Comparison of ENCODE assay signal across 12 mouse cellular contexts in genomic region chr2:108032301-108033013, GRCm38 (mm10).
A peak's percentile ranks its signal among the peaks of the same experiment; 100 is the strongest.
DNase-seq lines count a peak whose midpoint lies in the region; ATAC-seq and TF ChIP-seq lines count a peak whose summit lies in the region.
"Had no signal": no experiment of that assay in that cellular context is flagged by ENCODE, and none has a peak within 500 bp of the region (broad histone marks: within the 10 kb centered on the region; RNA-seq: fewer than 3 reads in every experiment).

No protein-coding gene starts in this region.

- 0 out of 2 replicates have a peak, but pooled peaks have one; percentile 51 for ATAC-seq in forebrain, embryonic 12.5 days (ENCODE audit: low FRiP score)
- ATAC-seq in forebrain, postnatal 0 days, result no peak

- TF ChIP-seq POLR2A in brain, embryonic 14.5 days (IDR thresholded peaks at IDR 0.05; ENCODE audit: borderline replicate concordance, extremely low read depth, insufficient read depth, insufficient read length, poor library complexity, severe bottlenecking), result no peak

- H3K36me3 ChIP-seq in forebrain, embryonic 12.5 days (replicated peaks), result no peaks in the 10 kb centered on the region
- H3K36me3 ChIP-seq in forebrain, postnatal 0 days (ENCODE audit: insufficient read depth), result no peaks in the 10 kb centered on the region
- H3K36me3 ChIP-seq: liver, embryonic 13.5 days; neural tube, embryonic 15.5 days had no signal

- H3K4me2 ChIP-seq in forebrain, embryonic 12.5 days, result no peak overlapping the region
- H3K4me2 ChIP-seq in forebrain, postnatal 0 days (ENCODE audit: low read depth), result no peak overlapping the region
- H3K4me2 ChIP-seq: liver, embryonic 13.5 days; neural tube, embryonic 15.5 days had no signal

- H3K4me3 ChIP-seq in forebrain, embryonic 12.5 days (replicated peaks), result no peak overlapping the region
- no peak overlapping the region for H3K4me3 ChIP-seq in forebrain, postnatal 0 days (ENCODE audit: low read depth, low read length)
- H3K4me3 ChIP-seq: liver, embryonic 13.5 days; neural tube, embryonic 15.5 days had no signal

- H3K27me3 ChIP-seq in forebrain, embryonic 12.5 days, result no peaks in the 10 kb centered on the region
- no peaks in the 10 kb centered on the region for H3K27me3 ChIP-seq in forebrain, postnatal 0 days (ENCODE audit: insufficient read depth, low read length)
- H3K27me3 ChIP-seq: liver, embryonic 13.5 days; neural tube, embryonic 15.5 days had no signal

- no peak overlapping the region for H3K9ac ChIP-seq in forebrain, embryonic 12.5 days
- no peak overlapping the region for H3K9ac ChIP-seq in forebrain, postnatal 0 days
- H3K9ac ChIP-seq: liver, embryonic 13.5 days; neural tube, embryonic 15.5 days had no signal

- TF ChIP-seq CTCF in forebrain, postnatal 0 days (IDR thresholded peaks at IDR 0.05; ENCODE audit: low read depth), result no peak
- TF ChIP-seq CTCF in brain, embryonic 14.5 days (IDR thresholded peaks at IDR 0.05; ENCODE audit: borderline replicate concordance, extremely low read depth, insufficient read depth, insufficient read length), result no peak

- no peak for DNase-seq in forebrain, postnatal 0 days
- DNase-seq in right cerebral cortex, adult 18-20 months, result peak; percentile 58
- DNase-seq in right cerebral cortex, postnatal 14 days, result no peak
- peak; percentile 4 for DNase-seq in brain, embryonic 14.5 days (ENCODE audit: low read depth)
- DNase-seq in fibroblast of lung, adult 2 months (ENCODE audit: low read depth), result peak; percentile 49
- DNase-seq in natural killer cell, adult 2 months (ENCODE audit: low spot score in 2 of 2), result no peak
- no peak for DNase-seq in spleen, postnatal 36 days (ENCODE audit: low spot score in 2 of 2)
- DNase-seq: gastrocnemius, postnatal 25 days; kidney, postnatal 4 days; liver, embryonic 13.5 days had no signal

- H3K9me3 ChIP-seq in forebrain, embryonic 12.5 days, result no peaks in the 10 kb centered on the region
- H3K9me3 ChIP-seq in forebrain, postnatal 0 days (ENCODE audit: low read length), result no peaks in the 10 kb centered on the region
- H3K9me3 ChIP-seq: neural tube, embryonic 15.5 days had no signal

- WGBS in forebrain, embryonic 12.5 days, result 61% methylated on average over 3 of the region's 3 CpGs
- WGBS in forebrain, postnatal 0 days, result 69% methylated on average over 3 of the region's 3 CpGs

- peaks cover 13% of the 10 kb centered on the region for H3K4me1 ChIP-seq in forebrain, embryonic 12.5 days
- peaks cover 11% of the 10 kb centered on the region for H3K4me1 ChIP-seq in forebrain, postnatal 0 days (ENCODE audit: insufficient read depth)
- H3K4me1 ChIP-seq: liver, embryonic 13.5 days had no signal

- H3K27ac ChIP-seq in forebrain, embryonic 12.5 days, result no peak overlapping the region
- H3K27ac ChIP-seq in forebrain, postnatal 0 days (ENCODE audit: low read depth, low read length), result no peak overlapping the region
- H3K27ac ChIP-seq: liver, embryonic 13.5 days; neural tube, embryonic 15.5 days had no signal

Comparison
In these comparisons a context has a peak if more than half of its experiments do, and no peak if none do; other contexts are left out.
1. DNase-seq: peak in right cerebral cortex, adult 18-20 months (single experiment), brain, embryonic 14.5 days (single experiment) and fibroblast of lung, adult 2 months (single experiment); none in forebrain, postnatal 0 days (single experiment), right cerebral cortex, postnatal 14 days (single experiment), natural killer cell, adult 2 months (0 of 2) and spleen, postnatal 36 days (0 of 2).